Mouse (Mus musculus) cerebellum, adult 2 months (tissue): ENCODE measurements around the gene Rnf2.

ENCODE experiments used
- CTCF ChIP-seq: fragments of 200-500 bp; IDR thresholded peaks from 2 replicates; pipeline ENCODE4 v1.5.1; 2011; ENCODE audit warnings: low read depth, mild to moderate bottlenecking, control low read depth, low read length, moderate library complexity, borderline replicate concordance; ENCODE audit not compliant: insufficient read depth
- POLR2A ChIP-seq: fragments of 200-500 bp; IDR thresholded peaks from 2 replicates; pipeline ENCODE4 v1.6.1; 2011; ENCODE audit warnings: low read length, control low read depth, borderline replicate concordance; ENCODE audit not compliant: insufficient read depth

DNA sequence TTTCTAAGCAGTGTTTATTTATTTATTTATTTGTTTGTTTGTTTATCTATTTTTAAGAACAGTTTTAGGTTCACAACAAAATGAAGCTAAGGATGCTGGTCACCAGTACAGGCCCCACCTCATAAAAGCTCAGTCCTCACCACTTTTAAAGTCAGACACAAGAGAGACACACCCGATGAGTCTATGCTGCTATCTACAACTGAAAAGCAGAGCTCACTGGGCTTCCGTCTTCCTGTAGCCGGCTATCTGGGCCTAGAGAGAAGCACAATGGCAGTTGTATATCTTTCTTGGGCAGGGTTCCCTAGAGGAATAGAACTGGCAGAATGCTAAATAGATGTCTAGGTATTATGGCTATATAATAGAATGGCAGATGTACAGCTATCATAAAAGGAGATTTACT, 43.8 kb upstream of the Rnf2 start:
- TF ChIP-seq CTCF (no peak), POLR2A (no peak)
